11 mouse cellular contexts compared by ENCODE assay signal in genomic region chr1:133254856-133255764, GRCm38 (mm10). TPM values are rescaled to one million over a fixed set of nuclear protein-coding genes. Genes with fewer than 3 reads are reported as not detected.
DNase-seq lines count a peak whose midpoint lies in the region; ATAC-seq and TF ChIP-seq lines count a peak whose summit lies in the region.
"Had no signal": no experiment of that assay in that cellular context is flagged by ENCODE, and none has a peak within 500 bp of the region (broad histone marks: within the 10 kb centered on the region; RNA-seq: fewer than 3 reads in every experiment).

No protein-coding gene starts in this region.

- peaks cover 41% of the 10 kb centered on the region for H3K4me1 ChIP-seq in lung, embryonic 14.5 days (ENCODE audit: insufficient read depth)
- H3K4me1 ChIP-seq in forebrain, postnatal 0 days (ENCODE audit: insufficient read depth) = peaks cover 14% of the 10 kb centered on the region; the same call in 1 of the 2 replicates
- H3K4me1 ChIP-seq in neural tube, embryonic 14.5 days (ENCODE audit: control insufficient read depth, insufficient read depth, low read length) = peaks cover 42% of the 10 kb centered on the region

- H3K27me3 ChIP-seq in lung, embryonic 14.5 days (ENCODE audit: insufficient read depth, low read length) = no peaks in the 10 kb centered on the region
- H3K27me3 ChIP-seq in forebrain, postnatal 0 days (ENCODE audit: insufficient read depth, low read length) = no peaks in the 10 kb centered on the region
- H3K27me3 ChIP-seq in neural tube, embryonic 14.5 days (ENCODE audit: control insufficient read depth, insufficient read depth, low read length) = no peaks in the 10 kb centered on the region

- no peak overlapping the region for H3K4me3 ChIP-seq in lung, embryonic 14.5 days (ENCODE audit: low read depth, low read length)
- no peak overlapping the region for H3K4me3 ChIP-seq in forebrain, postnatal 0 days (ENCODE audit: low read depth, low read length)
- H3K4me3 ChIP-seq in neural tube, embryonic 14.5 days (ENCODE audit: low read depth, low read length) = no peak overlapping the region

- H3K9me3 ChIP-seq in lung, embryonic 14.5 days (ENCODE audit: low read depth, low read length) = no peaks in the 10 kb centered on the region
- H3K9me3 ChIP-seq in forebrain, postnatal 0 days (ENCODE audit: low read length) = no peaks in the 10 kb centered on the region
- H3K9me3 ChIP-seq in neural tube, embryonic 14.5 days (ENCODE audit: control insufficient read depth, low read length) = no peaks in the 10 kb centered on the region

- no peak for ATAC-seq in lung, embryonic 14.5 days (ENCODE audit: insufficient read depth)
- ATAC-seq in forebrain, postnatal 0 days = peak; percentile 39; the same call in 1 of the 2 replicates
- ATAC-seq in neural tube, embryonic 14.5 days (ENCODE audit: low read depth) = peak; percentile 33; the same call in 1 of the 2 replicates

- WGBS in lung, embryonic 14.5 days = 23% methylated on average over 9 of the region's 9 CpGs
- WGBS in forebrain, postnatal 0 days = 38% methylated on average over 9 of the region's 9 CpGs
- WGBS in neural tube, embryonic 14.5 days = 45% methylated on average over 9 of the region's 9 CpGs

- H3K27ac ChIP-seq in lung, embryonic 14.5 days (ENCODE audit: low read depth) = peak overlapping the region; percentile 25; the same call in 1 of the 2 replicates
- H3K27ac ChIP-seq in forebrain, postnatal 0 days (ENCODE audit: low read depth, low read length) = no peak overlapping the region
- H3K27ac ChIP-seq in neural tube, embryonic 14.5 days (ENCODE audit: low read depth, low read length) = 0 out of 2 replicates have a peak overlapping the region, but pooled peaks have one; percentile 4

- no peaks in the 10 kb centered on the region for H3K36me3 ChIP-seq in lung, embryonic 14.5 days (ENCODE audit: insufficient read depth)
- no peaks in the 10 kb centered on the region for H3K36me3 ChIP-seq in forebrain, postnatal 0 days (ENCODE audit: insufficient read depth)
- 0 out of 2 replicates have a peak, but pooled peaks cover 5% of the 10 kb centered on the region for H3K36me3 ChIP-seq in neural tube, embryonic 14.5 days (ENCODE audit: control insufficient read depth, insufficient read depth, low read length)

- no peak for TF ChIP-seq CTCF in lung, embryonic 14.5 days (IDR thresholded peaks at IDR 0.05; ENCODE audit: low read depth)
- no peak for TF ChIP-seq CTCF in forebrain, postnatal 0 days (IDR thresholded peaks at IDR 0.05; ENCODE audit: low read depth)

- peak; percentile 35 for DNase-seq in lung, embryonic 14.5 days
- no peak for DNase-seq in lung, postnatal 36 days
- no peak for DNase-seq in forebrain, postnatal 0 days
- DNase-seq in kidney, adult 8-10 months = peak; percentile 74 to 88
- no peak for DNase-seq in frontal cortex, postnatal 25 days (ENCODE audit: low spot score in 2 of 2)
- DNase-seq in cerebellum, postnatal 14 days = no peak
- no peak for DNase-seq in layer of hippocampus, postnatal 10 days (ENCODE audit: low spot score in 2 of 2)
- DNase-seq: cerebellum, adult 9-10 months; gastrocnemius, postnatal 36 days had no signal

- H3K9ac ChIP-seq in lung, embryonic 14.5 days = no peak overlapping the region
- H3K9ac ChIP-seq in forebrain, postnatal 0 days = no peak overlapping the region
- H3K9ac ChIP-seq in neural tube, embryonic 14.5 days (replicated peaks; ENCODE audit: low read depth, low read length) = no peak overlapping the region

- H3K4me2 ChIP-seq in lung, embryonic 14.5 days = peak overlapping the region; percentile 52; the same call in 1 of the 2 replicates
- no peak overlapping the region for H3K4me2 ChIP-seq in forebrain, postnatal 0 days (ENCODE audit: low read depth)
- H3K4me2 ChIP-seq in neural tube, embryonic 14.5 days (ENCODE audit: low read depth, low read length) = no peak overlapping the region

RNA-seq across cellular contexts. Expression of gene Golt1a, which starts 54.5 kb away (rescaled TPM):
- 0.55 and 1.1 TPM in 2 replicates for polyA plus RNA-seq in lung, embryonic 14.5 days (2014; fragmentation: Nextera tagmentation; extraction: Ambion mirVana)
- 0.15 and 0.29 TPM in 2 replicates for total RNA-seq in forebrain, postnatal 0 days (2014; rRNA removed)
- polyA plus RNA-seq in forebrain, postnatal 0 days (2015; fragmentation: Nextera tagmentation; extraction: Ambion mirVana) = 0.19 TPM in 1 of 2 replicates, not detected in the other
- not detected in 2 replicates for polyA plus RNA-seq in neural tube, embryonic 14.5 days (2014; fragmentation: Nextera tagmentation; extraction: Ambion mirVana)
- not detected for total RNA-seq in layer of hippocampus, postnatal 10 days (2021)
- total RNA-seq: gastrocnemius, postnatal 36 days had no signal
- polyA plus RNA-seq: limb, embryonic 11.5 days had no signal

Comparison
In these comparisons a context has a peak if more than half of its experiments do, and no peak if none do; other contexts are left out.
1. DNase-seq: peak in lung, embryonic 14.5 days (single experiment) and kidney, adult 8-10 months (2 of 2); none in lung, postnatal 36 days (single experiment), forebrain, postnatal 0 days (single experiment), frontal cortex, postnatal 25 days (0 of 2), cerebellum, postnatal 14 days (0 of 2) and layer of hippocampus, postnatal 10 days (0 of 2).